Mouse (Mus musculus): ENCODE data around the gene Crat. TPM values are rescaled to one million over a fixed set of nuclear protein-coding genes. Genes with fewer than 3 reads are reported as not detected.
A peak's percentile ranks its signal among the peaks of the same experiment; 100 is the strongest.

The Crat gene
- polyA plus RNA-seq, 1 experiment from 2014 or later: 25.9 TPM

DNA sequence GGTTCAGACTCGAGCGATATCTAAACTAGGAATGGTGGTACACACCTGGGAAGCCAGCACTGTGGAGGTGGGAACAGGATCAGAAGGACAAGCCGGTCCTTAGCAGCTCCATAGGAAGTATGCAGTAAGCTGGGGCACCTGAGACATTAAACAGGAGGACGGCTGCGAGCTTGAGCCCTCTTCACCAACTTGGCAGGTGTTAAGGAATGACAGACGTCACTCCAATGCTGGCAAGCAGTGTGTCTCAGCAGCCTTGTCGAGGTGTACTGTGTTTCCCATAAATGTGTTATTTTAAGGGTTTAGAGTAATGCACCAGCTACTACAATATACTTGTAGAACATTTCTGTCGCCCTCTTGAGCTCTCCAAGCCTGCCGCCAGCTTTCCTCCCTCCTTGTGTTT lies 28.7 kb downstream of the Crat start:
- Histone ChIP-seq H3K4me3 (ENCODE audit: low read length) (no peak overlapping the region), H3K27me3 (replicated peaks; ENCODE audit: control insufficient read depth, insufficient read depth, low read length) (no peaks in the 10 kb centered on the region), H3K36me3 (ENCODE audit: control insufficient read depth, insufficient read depth, low read length) (peaks cover 5% of the 10 kb centered on the region; the same call in 1 of the 2 replicates), H3K27ac (ENCODE audit: low read length) (no peak overlapping the region), H3K9ac (ENCODE audit: low read depth, low read length) (no peak overlapping the region), H3K9me3 (ENCODE audit: control insufficient read depth, low read length) (no peaks in the 10 kb centered on the region), H3K4me2 (ENCODE audit: low read depth, low read length) (no peak overlapping the region), H3K4me1 (ENCODE audit: control insufficient read depth, insufficient read depth, low read length) (0 out of 2 replicates have a peak, but pooled peaks cover 3% of the 10 kb centered on the region)
- ATAC-seq: no peak
- 82% methylated on average over 9 of the region's 9 CpGs for WGBS

- Histone ChIP-seq H3K9me3 (ENCODE audit: control insufficient read depth, low read length) (no peaks in the 10 kb centered on the region), H3K27ac (ENCODE audit: low read length) (no peak overlapping the region), H3K9ac (ENCODE audit: low read depth, low read length) (no peak overlapping the region), H3K4me1 (ENCODE audit: control insufficient read depth, insufficient read depth, low read length) (no peaks in the 10 kb centered on the region), H3K36me3 (ENCODE audit: control insufficient read depth, insufficient read depth, low read length) (peaks cover 8% of the 10 kb centered on the region; the same call in 1 of the 2 replicates), H3K27me3 (replicated peaks; ENCODE audit: control insufficient read depth, insufficient read depth, low read length) (no peaks in the 10 kb centered on the region), H3K4me2 (ENCODE audit: low read depth, low read length) (no peak overlapping the region), H3K4me3 (ENCODE audit: low read length) (no peak overlapping the region)
- no peak for ATAC-seq
- WGBS: 84% methylated on average over 4 of the region's 4 CpGs
Measured at GRCm38 (mm10) chr2:30385591-30385990, 30.0 kb downstream of the Crat start.

- Histone ChIP-seq H3K27ac (ENCODE audit: low read length) (no peak overlapping the region), H3K27me3 (replicated peaks; ENCODE audit: control insufficient read depth, insufficient read depth, low read length) (no peaks in the 10 kb centered on the region), H3K4me3 (ENCODE audit: low read length) (no peak overlapping the region), H3K9ac (ENCODE audit: low read depth, low read length) (no peak overlapping the region), H3K4me2 (ENCODE audit: low read depth, low read length) (no peak overlapping the region), H3K36me3 (ENCODE audit: control insufficient read depth, insufficient read depth, low read length) (peaks cover 8% of the 10 kb centered on the region; the same call in 1 of the 2 replicates), H3K9me3 (ENCODE audit: control insufficient read depth, low read length) (no peaks in the 10 kb centered on the region), H3K4me1 (ENCODE audit: control insufficient read depth, insufficient read depth, low read length) (no peaks in the 10 kb centered on the region)
- WGBS: 72% methylated on average over 5 of the region's 5 CpGs
- no peak for ATAC-seq
Measured at GRCm38 (mm10) chr2:30384814-30385213, 30.8 kb downstream of the Crat start.

GRCm38 (mm10) chr2:30381377-30381725 lies 34.3 kb downstream of the Crat start:
- no peak overlapping the region for H3K9ac ChIP-seq (ENCODE audit: low read depth, low read length)
- no peak overlapping the region for H3K27ac ChIP-seq (ENCODE audit: low read length)
- H3K4me3 ChIP-seq (ENCODE audit: low read length): no peak overlapping the region
- H3K9me3 ChIP-seq (ENCODE audit: control insufficient read depth, low read length): no peaks in the 10 kb centered on the region
- no peaks in the 10 kb centered on the region for H3K4me1 ChIP-seq (ENCODE audit: control insufficient read depth, insufficient read depth, low read length)
- H3K27me3 ChIP-seq (replicated peaks; ENCODE audit: control insufficient read depth, insufficient read depth, low read length): no peaks in the 10 kb centered on the region
- ATAC-seq: no peak
- peaks cover 25% of the 10 kb centered on the region for H3K36me3 ChIP-seq (ENCODE audit: control insufficient read depth, insufficient read depth, low read length)
- no peak overlapping the region for H3K4me2 ChIP-seq (ENCODE audit: low read depth, low read length)
- 91% methylated on average over 4 of the region's 4 CpGs for WGBS

GRCm38 (mm10) chr2:30380564-30381376 lies 34.8 kb downstream of the Crat start:
- no peak for ATAC-seq
- no peak overlapping the region for H3K9ac ChIP-seq (ENCODE audit: low read depth, low read length)
- no peak overlapping the region for H3K4me2 ChIP-seq (ENCODE audit: low read depth, low read length)
- no peaks in the 10 kb centered on the region for H3K4me1 ChIP-seq (ENCODE audit: control insufficient read depth, insufficient read depth, low read length)
- H3K27ac ChIP-seq (ENCODE audit: low read length): no peak overlapping the region
- H3K9me3 ChIP-seq (ENCODE audit: control insufficient read depth, low read length): no peaks in the 10 kb centered on the region
- WGBS: 88% methylated on average over 10 of the region's 10 CpGs
- no peak overlapping the region for H3K4me3 ChIP-seq (ENCODE audit: low read length)
- peaks cover 25% of the 10 kb centered on the region for H3K36me3 ChIP-seq (ENCODE audit: control insufficient read depth, insufficient read depth, low read length)
- no peaks in the 10 kb centered on the region for H3K27me3 ChIP-seq (replicated peaks; ENCODE audit: control insufficient read depth, insufficient read depth, low read length)

DNA sequence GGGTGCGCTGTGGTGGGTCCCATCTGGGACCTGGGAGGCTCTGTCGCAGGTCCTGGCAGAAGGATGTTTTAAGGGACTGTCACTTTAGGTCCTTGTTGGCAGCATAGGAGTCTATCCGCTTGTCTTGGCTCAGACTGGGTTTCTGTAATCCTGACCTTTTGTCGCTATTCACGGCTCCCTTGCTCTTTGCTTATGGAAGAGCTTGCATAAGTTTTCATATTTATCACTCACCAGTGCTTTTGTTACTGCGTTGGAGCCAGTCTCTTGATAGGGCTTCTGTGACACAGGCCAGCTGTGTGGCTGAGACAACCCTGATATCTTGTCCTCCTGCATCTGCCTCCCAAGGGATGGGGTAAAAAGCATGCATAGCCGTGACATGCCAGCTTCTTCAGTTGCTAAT lies 36.3 kb downstream of the Crat start:
- ATAC-seq: no peak
- WGBS: 90% methylated on average over 7 of the region's 7 CpGs
- H3K36me3 ChIP-seq (ENCODE audit: control insufficient read depth, insufficient read depth, low read length): peaks cover 25% of the 10 kb centered on the region

DNA sequence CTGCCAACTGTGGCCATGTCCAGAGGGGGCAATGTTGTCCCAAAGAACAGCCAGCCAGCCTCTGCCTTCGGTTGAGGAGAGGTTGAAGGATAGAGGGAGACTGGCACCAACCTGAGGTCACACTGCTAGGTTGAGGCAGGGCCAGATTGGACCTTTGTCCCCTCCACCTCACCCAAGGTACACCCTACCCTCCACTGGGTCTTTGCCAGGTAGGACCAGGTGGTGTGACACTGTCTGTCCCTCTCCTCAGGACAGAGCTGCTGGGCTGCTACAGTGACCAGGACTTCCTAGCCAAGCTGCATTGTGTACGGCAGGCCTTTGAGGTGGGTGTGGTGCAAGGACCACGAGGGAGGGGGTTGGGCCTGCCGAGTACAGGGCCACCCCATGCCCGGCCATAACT lies 37.9 kb downstream of the Crat start:
- H3K9ac ChIP-seq (ENCODE audit: low read depth, low read length): no peak overlapping the region
- no peaks in the 10 kb centered on the region for H3K9me3 ChIP-seq (ENCODE audit: control insufficient read depth, low read length)
- no peak overlapping the region for H3K4me2 ChIP-seq (ENCODE audit: low read depth, low read length)
- no peak overlapping the region for H3K4me3 ChIP-seq (ENCODE audit: low read length)
- no peak overlapping the region for H3K27ac ChIP-seq (ENCODE audit: low read length)
- peaks cover 26% of the 10 kb centered on the region for H3K36me3 ChIP-seq (ENCODE audit: control insufficient read depth, insufficient read depth, low read length)
- ATAC-seq: 0 out of 2 replicates have a peak, but pooled peaks have one; percentile 31
- no peaks in the 10 kb centered on the region for H3K27me3 ChIP-seq (replicated peaks; ENCODE audit: control insufficient read depth, insufficient read depth, low read length)
- WGBS: 86% methylated on average over 5 of the region's 5 CpGs
- no peaks in the 10 kb centered on the region for H3K4me1 ChIP-seq (ENCODE audit: control insufficient read depth, insufficient read depth, low read length)

More for the DNA sequence above, 36.3 kb downstream of the Crat start:
- no peak overlapping the region for H3K4me2 ChIP-seq (ENCODE audit: low read depth, low read length)
- no peaks in the 10 kb centered on the region for H3K27me3 ChIP-seq (replicated peaks; ENCODE audit: control insufficient read depth, insufficient read depth, low read length)
- H3K9ac ChIP-seq (ENCODE audit: low read depth, low read length): no peak overlapping the region
- H3K4me1 ChIP-seq (ENCODE audit: control insufficient read depth, insufficient read depth, low read length): no peaks in the 10 kb centered on the region
- H3K4me3 ChIP-seq (ENCODE audit: low read length): no peak overlapping the region
- no peak overlapping the region for H3K27ac ChIP-seq (ENCODE audit: low read length)
- H3K9me3 ChIP-seq (ENCODE audit: control insufficient read depth, low read length): no peaks in the 10 kb centered on the region

GRCm38 (mm10) chr2:30375893-30376292 lies 39.7 kb downstream of the Crat start:
- Histone ChIP-seq H3K36me3 (ENCODE audit: control insufficient read depth, insufficient read depth, low read length) (peaks cover 30% of the 10 kb centered on the region), H3K4me1 (ENCODE audit: control insufficient read depth, insufficient read depth, low read length) (no peaks in the 10 kb centered on the region), H3K4me3 (ENCODE audit: low read length) (no peak overlapping the region), H3K4me2 (ENCODE audit: low read depth, low read length) (no peak overlapping the region), H3K9me3 (ENCODE audit: control insufficient read depth, low read length) (no peaks in the 10 kb centered on the region), H3K27ac (ENCODE audit: low read length) (no peak overlapping the region), H3K27me3 (replicated peaks; ENCODE audit: control insufficient read depth, insufficient read depth, low read length) (no peaks in the 10 kb centered on the region), H3K9ac (ENCODE audit: low read depth, low read length) (no peak overlapping the region)
- ATAC-seq: no peak
- 91% methylated on average over 10 of the region's 10 CpGs for WGBS

DNA sequence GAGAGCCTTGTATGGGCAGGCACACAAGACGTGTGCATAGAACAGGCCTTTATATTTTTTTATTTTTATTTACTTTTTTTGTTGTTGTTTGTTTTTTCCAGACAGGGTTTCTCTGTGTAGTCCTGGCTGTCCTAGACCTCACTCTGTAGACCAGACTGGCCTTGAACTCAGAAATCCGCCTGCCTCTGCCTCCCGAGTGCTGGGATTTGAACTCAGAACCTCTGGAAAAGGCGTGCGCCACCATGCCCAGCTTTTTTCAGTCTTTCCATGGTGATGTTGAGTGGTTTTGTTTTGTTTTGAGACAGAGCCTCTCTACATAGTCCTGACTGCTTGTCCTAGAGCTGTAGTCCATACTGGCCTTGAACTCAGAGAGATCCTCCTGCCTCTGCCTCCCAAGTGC lies 42.9 kb downstream of the Crat start:
- no peak overlapping the region for H3K27ac ChIP-seq (ENCODE audit: low read length)
- peaks cover 26% of the 10 kb centered on the region for H3K36me3 ChIP-seq (ENCODE audit: control insufficient read depth, insufficient read depth, low read length)
- H3K4me3 ChIP-seq (ENCODE audit: low read length): no peak overlapping the region
- H3K4me2 ChIP-seq (ENCODE audit: low read depth, low read length): no peak overlapping the region
- H3K4me1 ChIP-seq (ENCODE audit: control insufficient read depth, insufficient read depth, low read length): no peaks in the 10 kb centered on the region
- H3K27me3 ChIP-seq (replicated peaks; ENCODE audit: control insufficient read depth, insufficient read depth, low read length): no peaks in the 10 kb centered on the region
- ATAC-seq: no peak
- no peak overlapping the region for H3K9ac ChIP-seq (ENCODE audit: low read depth, low read length)
- 95% methylated on average over 5 of the region's 5 CpGs for WGBS
- H3K9me3 ChIP-seq (ENCODE audit: control insufficient read depth, low read length): no peaks in the 10 kb centered on the region

GRCm38 (mm10) chr2:30371544-30371943 lies 44.1 kb downstream of the Crat start:
- no peak overlapping the region for H3K27ac ChIP-seq (ENCODE audit: low read length)
- H3K36me3 ChIP-seq (ENCODE audit: control insufficient read depth, insufficient read depth, low read length): peaks cover 23% of the 10 kb centered on the region
- no peaks in the 10 kb centered on the region for H3K4me1 ChIP-seq (ENCODE audit: control insufficient read depth, insufficient read depth, low read length)
- no peaks in the 10 kb centered on the region for H3K9me3 ChIP-seq (ENCODE audit: control insufficient read depth, low read length)
- no peak for ATAC-seq
- H3K27me3 ChIP-seq (replicated peaks; ENCODE audit: control insufficient read depth, insufficient read depth, low read length): no peaks in the 10 kb centered on the region
- H3K9ac ChIP-seq (ENCODE audit: low read depth, low read length): no peak overlapping the region
- 97% methylated on average over 8 of the region's 8 CpGs for WGBS
- no peak overlapping the region for H3K4me2 ChIP-seq (ENCODE audit: low read depth, low read length)
- no peak overlapping the region for H3K4me3 ChIP-seq (ENCODE audit: low read length)

Data from intestine, embryonic 16.5 days (tissue).